Mouse (Mus musculus): Measurements from ENCODE around the gene Vstm5.

GRCm38 (mm10) chr9:15254501-15254900 lies 15.7 kb downstream of the Vstm5 start:
- TF ChIP-seq CTCF (IDR thresholded peaks at IDR 0.05; ENCODE audit: low read depth) (no peak), EP300 (optimal IDR thresholded peaks at IDR 0.05) (no peak)

Measured in stomach, postnatal 0 days (tissue).